Mouse (Mus musculus): ENCODE measurements around the gene Nf2. TPM values are rescaled to one million over a fixed set of nuclear protein-coding genes. Genes with fewer than 3 reads are reported as not detected.
A peak's percentile ranks its signal among the peaks of the same experiment; 100 is the strongest.

Nf2 gene
- polyA plus RNA-seq, 1 experiment from 2014 or later: 67.0 TPM

DNA sequence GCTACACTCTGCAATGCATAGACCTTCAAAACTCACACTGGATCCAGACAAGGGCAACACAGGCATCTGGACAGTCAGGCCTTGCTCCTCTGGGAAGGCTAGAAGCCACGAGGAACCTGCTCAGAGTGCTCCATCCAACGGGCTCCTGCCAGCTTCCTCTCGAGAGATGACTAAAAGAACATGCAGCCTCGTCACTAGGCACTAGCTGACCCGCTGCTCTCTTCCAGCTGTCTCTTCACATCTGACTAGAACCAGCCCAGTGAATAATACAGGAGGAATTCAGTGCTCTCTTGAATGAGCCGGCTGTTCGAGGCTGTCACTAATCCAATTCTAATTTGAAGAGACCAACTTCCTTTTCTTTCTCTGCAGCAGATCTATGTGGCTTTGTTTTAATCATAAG is 77.6 kb downstream of the Nf2 start:
- no peak overlapping the region for H3K4me3 ChIP-seq
- no peak overlapping the region for H3K9ac ChIP-seq
- no peak overlapping the region for H3K4me2 ChIP-seq
- H3K36me3 ChIP-seq: peaks cover 44% of the 10 kb centered on the region
- ATAC-seq (ENCODE audit: low FRiP score): no peak
- no peaks in the 10 kb centered on the region for H3K27me3 ChIP-seq
- peaks cover 19% of the 10 kb centered on the region for H3K4me1 ChIP-seq (replicated peaks)
- no peak overlapping the region for H3K27ac ChIP-seq
- WGBS: 70% methylated on average over 7 of the region's 7 CpGs
- H3K9me3 ChIP-seq: no peaks in the 10 kb centered on the region

DNA sequence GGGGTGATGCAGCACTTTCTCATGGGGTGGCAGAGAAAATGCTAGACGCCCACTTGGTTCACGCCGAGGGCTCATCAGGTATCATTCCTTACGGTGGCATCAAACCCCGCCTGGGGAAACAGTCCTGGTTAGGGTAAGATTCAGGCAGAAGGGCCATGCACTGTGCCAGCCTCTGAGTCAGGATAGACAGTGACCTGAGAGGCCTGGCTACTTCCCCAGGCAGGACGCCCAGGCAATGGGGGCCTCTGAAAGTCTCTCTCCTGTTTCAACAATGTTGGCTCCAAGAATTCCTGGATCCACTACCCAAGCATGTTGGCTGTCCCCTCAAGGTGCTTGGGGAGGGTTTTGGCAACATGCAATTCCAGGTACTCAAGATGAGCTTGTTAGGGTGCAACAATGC is 79.5 kb downstream of the Nf2 start:
- Histone ChIP-seq H3K36me3 (peaks cover 36% of the 10 kb centered on the region), H3K9ac (no peak overlapping the region), H3K9me3 (no peaks in the 10 kb centered on the region), H3K4me3 (no peak overlapping the region), H3K27me3 (no peaks in the 10 kb centered on the region), H3K4me1 (replicated peaks) (peaks cover 21% of the 10 kb centered on the region), H3K4me2 (no peak overlapping the region), H3K27ac (no peak overlapping the region)
- ATAC-seq (ENCODE audit: low FRiP score): no peak
- WGBS: 91% methylated on average over 6 of the region's 6 CpGs

DNA sequence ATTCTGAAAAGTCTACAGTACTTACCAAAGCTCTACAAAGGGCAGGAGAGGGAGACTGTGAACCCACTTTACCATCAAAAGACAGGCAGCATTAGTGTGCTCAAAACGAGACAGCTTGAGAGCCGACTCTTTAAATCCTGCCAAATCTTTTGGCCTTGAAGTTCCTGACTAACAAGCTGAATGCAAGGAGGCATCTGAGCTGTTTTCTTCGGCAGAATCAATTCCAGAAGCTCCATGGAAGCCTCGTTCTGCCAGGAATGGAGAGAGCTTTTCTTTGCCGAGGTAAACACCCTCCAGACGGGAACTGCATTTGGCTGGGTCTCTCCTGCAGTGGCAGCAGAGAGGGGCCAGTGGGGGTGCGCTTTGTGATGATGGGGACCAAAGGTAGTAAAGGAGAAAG is 80.0 kb downstream of the Nf2 start:
- Histone ChIP-seq H3K9ac (no peak overlapping the region), H3K27ac (no peak overlapping the region), H3K4me3 (no peak overlapping the region), H3K36me3 (peaks cover 34% of the 10 kb centered on the region), H3K4me1 (replicated peaks) (peaks cover 24% of the 10 kb centered on the region), H3K27me3 (no peaks in the 10 kb centered on the region), H3K4me2 (no peak overlapping the region), H3K9me3 (no peaks in the 10 kb centered on the region)
- 78% methylated on average over 7 of the region's 7 CpGs for WGBS
- no peak for ATAC-seq (ENCODE audit: low FRiP score)

DNA sequence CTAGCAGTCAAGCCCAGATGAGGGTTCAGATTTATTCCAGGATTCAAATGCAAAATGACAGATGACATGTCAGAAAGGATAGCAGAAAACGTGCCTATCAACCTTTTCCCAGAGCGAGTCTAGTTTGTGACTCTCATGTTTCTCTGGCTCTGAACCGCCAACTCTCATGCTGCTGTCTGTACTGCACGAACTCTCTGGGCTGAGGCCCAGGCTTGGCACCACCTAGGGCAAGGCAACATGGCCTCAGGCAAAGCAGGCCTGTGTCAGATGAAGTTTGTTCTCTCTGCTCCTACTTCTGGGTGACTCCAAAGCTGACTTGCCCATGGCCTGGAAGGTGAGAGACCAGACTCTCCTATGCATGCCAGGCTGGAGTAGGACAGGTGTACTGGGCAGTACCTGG is 80.9 kb downstream of the Nf2 start:
- Histone ChIP-seq H3K4me1 (replicated peaks) (peaks cover 22% of the 10 kb centered on the region), H3K4me2 (no peak overlapping the region), H3K9me3 (no peaks in the 10 kb centered on the region), H3K9ac (no peak overlapping the region), H3K36me3 (peaks cover 34% of the 10 kb centered on the region), H3K27me3 (no peaks in the 10 kb centered on the region), H3K4me3 (no peak overlapping the region), H3K27ac (no peak overlapping the region)
- ATAC-seq (ENCODE audit: low FRiP score): no peak
- WGBS: 91% methylated on average over 4 of the region's 4 CpGs

DNA sequence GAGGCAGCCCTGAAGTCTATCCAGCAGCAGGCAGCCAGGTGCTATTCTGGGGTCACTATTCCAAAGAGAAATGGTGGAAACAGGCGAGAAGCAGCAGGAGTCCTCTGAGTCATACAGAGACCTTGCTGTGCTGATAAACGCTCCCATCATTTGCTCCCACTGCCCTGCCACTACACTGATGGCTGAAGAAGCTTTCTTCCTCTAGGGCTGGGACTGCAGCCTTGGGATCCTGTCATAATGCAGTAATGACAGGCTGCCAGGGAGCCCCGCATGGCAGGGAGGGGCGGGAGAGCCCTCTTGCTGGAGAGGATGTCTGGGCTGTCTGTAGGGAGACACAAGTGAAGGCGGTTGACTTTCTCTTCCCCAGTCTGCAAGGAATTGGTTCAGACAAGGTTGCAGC is 84.9 kb downstream of the Nf2 start:
- 58% methylated on average over 5 of the region's 5 CpGs for WGBS
- Histone ChIP-seq H3K4me2 (no peak overlapping the region), H3K4me1 (replicated peaks) (peaks cover 47% of the 10 kb centered on the region), H3K9ac (peak overlapping the region; percentile 5; the same call in 1 of the 2 replicates), H3K27me3 (no peaks in the 10 kb centered on the region), H3K4me3 (no peak overlapping the region), H3K36me3 (peaks cover 16% of the 10 kb centered on the region), H3K9me3 (no peaks in the 10 kb centered on the region), H3K27ac (no peak overlapping the region)
- ATAC-seq (ENCODE audit: low FRiP score): no peak

DNA sequence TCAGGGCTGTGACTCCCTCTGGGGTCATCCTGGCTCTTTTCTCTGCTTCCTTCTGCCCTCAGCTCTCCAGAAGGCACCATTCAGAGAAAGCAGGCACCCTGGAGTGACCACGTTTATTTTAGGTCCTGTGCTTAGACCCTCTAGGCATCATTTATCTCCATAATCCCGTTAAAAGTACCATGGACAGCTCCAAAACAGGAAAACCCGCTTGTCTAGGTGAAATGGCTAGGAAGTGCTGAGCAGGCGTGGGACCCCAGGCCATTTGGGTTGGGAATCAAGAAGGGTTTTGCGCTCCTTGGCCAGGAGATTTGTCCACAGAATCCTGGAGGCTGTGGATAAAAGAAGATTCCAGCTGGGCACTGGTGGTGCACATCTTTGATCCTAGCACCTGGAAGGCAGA is 85.7 kb downstream of the Nf2 start:
- 23% methylated on average over 5 of the region's 5 CpGs for WGBS
- Histone ChIP-seq H3K36me3 (peaks cover 13% of the 10 kb centered on the region), H3K4me3 (no peak overlapping the region), H3K4me2 (no peak overlapping the region), H3K27me3 (0 out of 2 replicates have a peak, but pooled peaks cover 3% of the 10 kb centered on the region), H3K27ac (peak overlapping the region; percentile 83), H3K9me3 (no peaks in the 10 kb centered on the region), H3K4me1 (replicated peaks) (peaks cover 47% of the 10 kb centered on the region), H3K9ac (no peak overlapping the region)
- no peak for ATAC-seq (ENCODE audit: low FRiP score)

DNA sequence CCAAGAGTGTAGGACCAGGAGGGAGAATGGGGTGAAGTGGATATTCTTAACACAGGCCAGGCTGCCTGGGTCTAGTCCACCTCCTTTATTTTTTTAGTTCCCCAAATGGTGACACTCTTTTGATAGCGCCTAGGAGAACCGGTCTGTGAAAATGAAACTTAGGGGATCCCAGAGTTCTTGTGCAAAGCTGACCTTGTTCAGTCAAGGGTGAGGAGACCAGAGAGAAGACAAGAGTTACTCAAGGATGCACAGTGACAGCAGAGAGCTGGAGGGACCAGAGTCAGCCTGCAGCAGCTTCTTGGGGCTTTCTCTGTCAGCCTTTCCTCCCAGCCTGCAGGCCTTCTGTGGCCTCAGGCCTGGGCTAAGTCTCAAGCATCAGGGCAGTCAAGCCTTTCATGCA is 86.8 kb downstream of the Nf2 start:
- 0 out of 2 replicates have a peak, but pooled peaks cover 5% of the 10 kb centered on the region for H3K36me3 ChIP-seq
- no peak overlapping the region for H3K4me2 ChIP-seq
- H3K4me3 ChIP-seq: no peak overlapping the region
- H3K27ac ChIP-seq: peak overlapping the region; percentile 83
- H3K9me3 ChIP-seq: no peaks in the 10 kb centered on the region
- H3K27me3 ChIP-seq: 0 out of 2 replicates have a peak, but pooled peaks cover 3% of the 10 kb centered on the region
- peak overlapping the region; percentile 24 for H3K9ac ChIP-seq
- H3K4me1 ChIP-seq (replicated peaks): peaks cover 51% of the 10 kb centered on the region
- 18% methylated on average over 2 of the region's 2 CpGs for WGBS
- ATAC-seq (ENCODE audit: low FRiP score): no peak; the same call in 1 of the 2 replicates

DNA sequence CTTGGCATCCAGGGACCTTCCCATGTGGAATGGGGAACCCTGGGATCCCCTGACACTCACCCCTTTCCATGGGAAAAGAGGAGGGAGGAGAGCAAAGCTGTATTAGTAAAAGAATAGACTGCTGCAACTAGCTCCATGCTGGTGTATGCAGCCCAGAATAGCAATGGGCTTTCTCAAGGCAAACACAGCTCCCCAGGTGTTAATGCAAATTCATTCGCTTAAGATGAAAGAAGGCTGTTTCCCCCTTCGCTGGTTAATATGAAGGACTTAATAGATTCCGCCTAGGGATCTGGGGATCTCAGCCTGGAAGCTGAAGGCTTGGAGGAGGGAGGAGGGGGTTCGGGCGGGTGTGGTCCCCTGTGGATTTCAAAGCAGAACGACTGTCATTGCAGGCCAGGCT is 87.3 kb downstream of the Nf2 start:
- Histone ChIP-seq H3K27ac (peak overlapping the region; percentile 83), H3K4me1 (replicated peaks) (peaks cover 56% of the 10 kb centered on the region), H3K4me2 (peak overlapping the region; percentile 13; the same call in 1 of the 2 replicates), H3K9ac (peak overlapping the region; percentile 49), H3K27me3 (0 out of 2 replicates have a peak, but pooled peaks cover 3% of the 10 kb centered on the region), H3K9me3 (no peaks in the 10 kb centered on the region), H3K4me3 (no peak overlapping the region), H3K36me3 (0 out of 2 replicates have a peak, but pooled peaks cover under 1% of the 10 kb centered on the region)
- peak; percentile 6; the same call in 1 of the 2 replicates for ATAC-seq (ENCODE audit: low FRiP score)
- 11% methylated on average over 6 of the region's 6 CpGs for WGBS

DNA sequence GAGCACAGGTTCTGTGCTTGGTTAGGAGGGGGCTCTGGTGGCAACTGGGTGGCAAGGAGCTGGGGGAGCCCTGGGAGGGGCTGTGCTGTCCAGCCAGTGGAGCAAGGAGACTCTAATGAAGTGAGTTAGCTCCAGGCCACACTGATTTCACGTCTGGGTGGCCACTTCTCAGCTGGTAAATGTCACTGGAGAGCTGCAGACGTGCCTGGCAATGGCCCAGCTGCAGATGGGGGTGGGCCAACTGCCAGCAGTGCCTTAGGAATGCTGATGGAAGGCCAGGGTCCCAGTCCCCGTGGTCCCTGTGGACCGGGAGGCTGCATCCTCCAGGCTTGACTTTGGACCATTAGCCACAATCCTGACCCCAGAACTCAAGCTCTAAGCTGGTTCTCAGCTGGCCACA is 88.9 kb downstream of the Nf2 start:
- Histone ChIP-seq H3K27ac (peak overlapping the region; percentile 69), H3K36me3 (no peaks in the 10 kb centered on the region), H3K9ac (no peak overlapping the region), H3K4me1 (replicated peaks) (peaks cover 62% of the 10 kb centered on the region), H3K4me3 (no peak overlapping the region), H3K27me3 (0 out of 2 replicates have a peak, but pooled peaks cover 9% of the 10 kb centered on the region), H3K4me2 (no peak overlapping the region), H3K9me3 (no peaks in the 10 kb centered on the region)
- ATAC-seq (ENCODE audit: low FRiP score): no peak
- 16% methylated on average over 4 of the region's 4 CpGs for WGBS

DNA sequence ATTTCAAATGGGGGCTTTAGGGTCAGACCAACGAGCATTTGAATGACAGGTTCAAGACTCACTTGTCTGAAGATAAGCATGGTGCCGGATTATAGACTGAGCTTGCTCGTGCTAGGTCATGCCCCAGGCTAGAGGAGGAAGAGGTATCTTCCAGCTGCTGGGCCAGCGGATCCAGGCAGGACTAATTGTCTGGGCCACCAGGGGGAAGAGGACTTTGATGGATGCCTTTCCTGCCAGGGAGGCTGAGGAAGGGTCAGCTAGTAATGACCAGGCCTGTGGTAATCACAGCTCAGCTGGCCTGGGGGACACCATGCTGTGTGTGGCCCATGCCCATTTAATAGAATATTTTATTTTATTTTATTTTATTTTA is 91.6 kb downstream of the Nf2 start:
- H3K4me3 ChIP-seq: no peak overlapping the region

DNA sequence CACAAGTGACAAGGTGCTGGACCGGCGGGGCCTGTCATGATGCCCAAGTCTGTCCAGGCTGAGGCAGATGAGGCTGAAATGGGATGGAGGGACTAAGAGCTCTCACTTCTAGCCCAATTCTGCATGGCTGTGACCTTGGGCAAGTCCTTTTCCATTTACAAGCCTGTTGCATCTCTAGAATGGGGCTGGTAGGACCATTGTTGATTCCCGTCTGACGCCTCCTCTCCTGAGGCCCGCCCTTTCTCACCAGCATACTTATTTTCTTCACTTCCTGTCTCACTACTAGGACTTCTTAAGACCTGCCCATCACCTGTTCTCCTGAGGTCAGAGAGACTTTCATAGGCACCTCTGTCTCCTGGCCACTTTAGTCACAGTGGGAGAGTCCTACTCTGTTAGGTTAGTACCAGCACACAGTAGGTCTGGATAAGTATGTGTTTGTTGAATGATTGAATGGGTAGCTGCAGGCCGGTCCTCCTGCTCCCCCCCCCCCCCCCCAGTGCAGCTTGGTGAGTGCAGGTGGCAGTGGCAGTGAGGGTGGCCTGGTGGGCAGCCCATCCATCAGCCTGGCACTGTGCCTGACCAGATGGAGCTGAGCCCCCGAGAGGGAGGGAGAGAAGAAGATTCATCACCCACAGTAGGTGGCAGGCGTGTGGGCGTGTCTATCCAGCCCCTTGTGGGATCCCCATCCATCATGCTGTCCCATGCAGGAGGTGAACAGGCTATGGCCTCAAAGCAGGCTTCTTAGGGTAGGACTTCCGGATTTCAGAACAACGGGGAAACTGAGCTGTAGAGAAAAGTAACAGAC is 92.2 kb downstream of the Nf2 start:
- Histone ChIP-seq H3K4me2 (no peak overlapping the region), H3K9ac (no peak overlapping the region), H3K9me3 (no peaks in the 10 kb centered on the region), H3K36me3 (no peaks in the 10 kb centered on the region), H3K27me3 (peaks cover 15% of the 10 kb centered on the region; the same call in 1 of the 2 replicates), H3K27ac (peak overlapping the region; percentile 44; the same call in 1 of the 2 replicates), H3K4me3 (no peak overlapping the region), H3K4me1 (replicated peaks) (peaks cover 57% of the 10 kb centered on the region)
- ATAC-seq (ENCODE audit: low FRiP score): no peak
- WGBS: 30% methylated on average over 11 of the region's 11 CpGs

More for the DNA sequence above, 91.6 kb downstream of the Nf2 start:
- H3K9me3 ChIP-seq: no peaks in the 10 kb centered on the region
- H3K36me3 ChIP-seq: no peaks in the 10 kb centered on the region
- H3K4me2 ChIP-seq: no peak overlapping the region
- H3K27me3 ChIP-seq: 0 out of 2 replicates have a peak, but pooled peaks cover 11% of the 10 kb centered on the region
- H3K27ac ChIP-seq: peak overlapping the region; percentile 44; the same call in 1 of the 2 replicates
- H3K4me1 ChIP-seq (replicated peaks): peaks cover 57% of the 10 kb centered on the region
- 19% methylated on average over 4 of the region's 4 CpGs for WGBS
- no peak overlapping the region for H3K9ac ChIP-seq
- no peak for ATAC-seq (ENCODE audit: low FRiP score)

DNA sequence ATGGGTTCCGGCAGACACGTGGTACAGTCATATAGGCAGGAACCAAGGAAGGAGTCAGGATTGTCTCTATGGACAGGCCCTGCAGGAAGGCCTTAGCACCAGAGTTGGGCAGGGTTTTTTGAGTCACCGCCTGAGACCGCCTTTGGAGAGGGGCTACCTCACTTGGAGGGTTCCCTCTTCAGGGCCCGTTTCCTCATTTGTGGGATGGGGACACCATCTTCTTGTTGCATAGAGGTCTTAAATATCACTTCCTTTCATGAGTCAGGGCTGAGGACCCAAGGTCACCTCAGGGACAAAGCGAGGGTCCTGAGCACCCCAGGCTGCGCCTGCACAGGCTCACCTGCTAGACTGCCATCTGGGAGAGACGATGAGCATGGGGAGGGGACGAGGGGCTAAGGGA is 92.9 kb downstream of the Nf2 start:
- Histone ChIP-seq H3K9ac (no peak overlapping the region), H3K4me3 (no peak overlapping the region), H3K27ac (no peak overlapping the region), H3K9me3 (no peaks in the 10 kb centered on the region), H3K27me3 (peaks cover 22% of the 10 kb centered on the region; the same call in 1 of the 2 replicates), H3K36me3 (no peaks in the 10 kb centered on the region), H3K4me2 (no peak overlapping the region), H3K4me1 (replicated peaks) (peaks cover 49% of the 10 kb centered on the region)
- 74% methylated on average over 9 of the region's 9 CpGs for WGBS
- ATAC-seq (ENCODE audit: low FRiP score): no peak

DNA sequence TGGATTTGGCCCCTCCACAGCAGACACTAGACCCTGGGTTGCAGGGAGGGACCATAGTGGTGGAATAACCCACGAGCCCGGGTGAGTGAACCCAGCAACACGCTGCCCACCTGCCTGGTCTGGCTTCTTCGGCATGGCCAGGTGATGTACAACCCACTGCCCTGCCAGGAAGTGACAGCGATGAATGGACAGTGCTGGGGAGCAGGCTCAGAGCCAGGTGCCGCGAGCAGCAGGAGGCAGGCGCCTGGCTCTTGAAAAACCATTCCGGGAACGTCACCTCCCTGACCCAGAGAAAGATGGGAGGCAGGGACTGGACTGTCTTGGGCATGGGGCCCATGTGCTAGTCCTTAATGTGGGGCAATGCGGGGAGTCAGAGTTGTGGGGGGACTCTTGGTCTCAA is 94.5 kb downstream of the Nf2 start:
- ATAC-seq (ENCODE audit: low FRiP score): no peak
- Histone ChIP-seq H3K36me3 (no peaks in the 10 kb centered on the region), H3K9me3 (no peaks in the 10 kb centered on the region), H3K27me3 (peaks cover 36% of the 10 kb centered on the region), H3K4me2 (no peak overlapping the region), H3K27ac (no peak overlapping the region), H3K9ac (no peak overlapping the region), H3K4me3 (no peak overlapping the region), H3K4me1 (replicated peaks) (peaks cover 49% of the 10 kb centered on the region)
- 62% methylated on average over 11 of the region's 11 CpGs for WGBS
